21 mouse cellular contexts compared by ENCODE assay signal in genomic region chr14:122349326-122349725, GRCm38 (mm10).
DNase-seq lines count a peak whose midpoint lies in the region; ATAC-seq lines count a peak whose summit lies in the region.
"Had no signal": no experiment of that assay in that cellular context is flagged by ENCODE, and none has a peak within 500 bp of the region (broad histone marks: within the 10 kb centered on the region; RNA-seq: fewer than 3 reads in every experiment).

No protein-coding gene starts in this region.

- no peaks in the 10 kb centered on the region for H3K36me3 ChIP-seq in forebrain, embryonic 15.5 days
- H3K36me3 ChIP-seq in forebrain, embryonic 11.5 days (ENCODE audit: control insufficient read depth, insufficient read depth, low read length): no peaks in the 10 kb centered on the region
- no peaks in the 10 kb centered on the region for H3K36me3 ChIP-seq in kidney, embryonic 15.5 days
- H3K36me3 ChIP-seq: embryonic facial prominence, embryonic 10.5 days; limb, embryonic 15.5 days had no signal

- peak overlapping the region; percentile 54; the same call in 1 of the 2 replicates for H3K27ac ChIP-seq in forebrain, embryonic 15.5 days (replicated peaks)
- H3K27ac ChIP-seq in forebrain, embryonic 11.5 days (ENCODE audit: low read depth, low read length): no peak overlapping the region
- no peak overlapping the region for H3K27ac ChIP-seq in kidney, embryonic 15.5 days
- H3K27ac ChIP-seq: embryonic facial prominence, embryonic 10.5 days; limb, embryonic 15.5 days; liver, embryonic 14.5 days had no signal

- no peak overlapping the region for H3K4me3 ChIP-seq in forebrain, embryonic 15.5 days
- no peak overlapping the region for H3K4me3 ChIP-seq in forebrain, embryonic 11.5 days (ENCODE audit: low read depth, low read length)
- H3K4me3 ChIP-seq in kidney, embryonic 15.5 days (replicated peaks): no peak overlapping the region
- H3K4me3 ChIP-seq: embryonic facial prominence, embryonic 10.5 days; limb, embryonic 15.5 days had no signal

- no peak for DNase-seq in forebrain, embryonic 11.5 days (ENCODE audit: low spot score)
- peak; percentile 92 for DNase-seq in brain, adult 2 months (ENCODE audit: low read depth, low spot score)
- peak; percentile 80 for DNase-seq in cerebellum, adult 11-12 months
- DNase-seq in cerebellum, postnatal 10 days: peak; percentile 78 to 81
- no peak for DNase-seq in frontal cortex, postnatal 25 days (ENCODE audit: low spot score in 2 of 2)
- DNase-seq: adrenal gland, postnatal 25 days; kidney, postnatal 36 days; lung, embryonic 14.5 days; lung, postnatal 36 days; thymus, adult 18-20 months; thymus, postnatal 36 days had no signal

- peak; percentile 70 for ATAC-seq in forebrain, embryonic 15.5 days (replicated peaks)
- ATAC-seq in forebrain, embryonic 11.5 days (replicated peaks; ENCODE audit: low FRiP score): no peak
- no peak for ATAC-seq in kidney, embryonic 15.5 days (replicated peaks; ENCODE audit: low FRiP score)
- no peak for ATAC-seq in frontal cortex, adult (ENCODE audit: low TSS enrichment)
- ATAC-seq: CD4-positive, CD25-positive, alpha-beta regulatory T cell, adult 4 months; hindbrain, embryonic 16.5 days; intestine, postnatal 0 days had no signal

- H3K4me2 ChIP-seq in forebrain, embryonic 15.5 days (replicated peaks): no peak overlapping the region
- H3K4me2 ChIP-seq in forebrain, embryonic 11.5 days (ENCODE audit: low read depth, low read length, severe bottlenecking): no peak overlapping the region
- H3K4me2 ChIP-seq in kidney, embryonic 15.5 days: no peak overlapping the region
- H3K4me2 ChIP-seq: heart, embryonic 11.5 days; limb, embryonic 15.5 days; lung, embryonic 14.5 days had no signal

- peaks cover 23% of the 10 kb centered on the region for H3K4me1 ChIP-seq in forebrain, embryonic 15.5 days
- peaks cover 3% of the 10 kb centered on the region; the same call in 1 of the 2 replicates for H3K4me1 ChIP-seq in forebrain, embryonic 11.5 days (replicated peaks; ENCODE audit: control insufficient read depth, insufficient read depth, low read length)
- no peaks in the 10 kb centered on the region for H3K4me1 ChIP-seq in kidney, embryonic 15.5 days
- H3K4me1 ChIP-seq: limb, embryonic 15.5 days had no signal

- H3K9me3 ChIP-seq in forebrain, embryonic 15.5 days: no peaks in the 10 kb centered on the region
- H3K9me3 ChIP-seq in forebrain, embryonic 11.5 days (ENCODE audit: control insufficient read depth, low read length): no peaks in the 10 kb centered on the region
- no peaks in the 10 kb centered on the region for H3K9me3 ChIP-seq in kidney, embryonic 15.5 days (replicated peaks)
- H3K9me3 ChIP-seq: embryonic facial prominence, embryonic 10.5 days; limb, embryonic 15.5 days had no signal

- no peak overlapping the region for H3K9ac ChIP-seq in forebrain, embryonic 15.5 days (replicated peaks)
- no peak overlapping the region for H3K9ac ChIP-seq in forebrain, embryonic 11.5 days (ENCODE audit: low read length)
- no peak overlapping the region for H3K9ac ChIP-seq in kidney, embryonic 15.5 days
- H3K9ac ChIP-seq: limb, embryonic 15.5 days; liver, embryonic 14.5 days; lung, embryonic 14.5 days had no signal

- no peaks in the 10 kb centered on the region for H3K27me3 ChIP-seq in forebrain, embryonic 15.5 days
- no peaks in the 10 kb centered on the region for H3K27me3 ChIP-seq in forebrain, embryonic 11.5 days (ENCODE audit: control insufficient read depth, insufficient read depth, low read length)
- no peaks in the 10 kb centered on the region for H3K27me3 ChIP-seq in kidney, embryonic 15.5 days
- H3K27me3 ChIP-seq: limb, embryonic 15.5 days had no signal

- 51% methylated on average over 5 of the region's 5 CpGs for WGBS in forebrain, embryonic 15.5 days
- WGBS in forebrain, embryonic 11.5 days: 89% methylated on average over 5 of the region's 5 CpGs
- WGBS in kidney, embryonic 15.5 days: 83% methylated on average over 5 of the region's 5 CpGs

Comparison
In these comparisons a context has a peak if more than half of its experiments do, and no peak if none do; other contexts are left out.
1. DNase-seq: peak in brain, adult 2 months (single experiment), cerebellum, adult 11-12 months (single experiment) and cerebellum, postnatal 10 days (2 of 2); none in forebrain, embryonic 11.5 days (single experiment) and frontal cortex, postnatal 25 days (0 of 2).